Mouse (Mus musculus): ENCODE data around the gene Psen2. TPM values are rescaled to one million over a fixed set of nuclear protein-coding genes. Genes with fewer than 3 reads are reported as not detected.

Psen2 gene
- 10 to 100 TPM; 19.5 to 25.4 TPM for total RNA-seq (2021)

DNA sequence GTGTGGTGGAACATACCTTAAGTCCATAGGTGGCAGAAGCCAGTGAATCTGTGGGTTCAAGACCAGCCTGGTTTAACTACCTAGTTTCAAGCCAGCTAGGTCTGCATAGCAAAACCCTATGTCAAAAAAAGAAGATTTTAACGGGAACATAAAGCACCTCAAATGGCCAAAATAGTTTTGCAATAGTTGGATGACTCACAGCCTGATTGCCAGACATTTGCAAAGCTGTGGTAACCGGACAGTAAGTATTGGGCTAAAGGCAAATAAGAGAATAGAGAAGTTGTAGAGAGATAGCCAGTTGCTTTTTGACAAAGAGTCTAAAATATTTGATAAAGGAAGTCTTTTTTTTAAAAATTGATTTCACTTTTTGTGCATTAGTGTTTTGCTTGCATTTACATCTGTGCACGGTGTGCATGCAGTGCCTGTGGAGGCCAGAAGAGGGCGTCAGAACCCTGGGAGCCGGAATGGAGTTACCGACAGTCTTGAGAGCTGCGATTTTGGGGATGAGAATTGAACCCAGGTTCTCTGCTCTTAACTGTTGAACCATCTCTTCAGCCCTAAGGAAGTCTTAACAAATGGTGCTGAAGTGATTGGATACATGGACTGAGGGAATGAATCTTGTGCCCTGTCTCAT is at the start of gene Psen2:
TSS of gene Psen2 (minus strand) at position 75 of the 634 bp plus-strand sequence.
- no peak for DNase-seq (ENCODE audit: extremely low spot score in 1 of 2, low spot score in 1 of 2)

- peak in 1 of 2 experiments; percentile 34 for DNase-seq (ENCODE audit: extremely low spot score in 1 of 2, low spot score in 1 of 2)
Observed at GRCm38 (mm10) chr1:180312792-180313311, 49.6 kb upstream of the Psen2 start.

DNA sequence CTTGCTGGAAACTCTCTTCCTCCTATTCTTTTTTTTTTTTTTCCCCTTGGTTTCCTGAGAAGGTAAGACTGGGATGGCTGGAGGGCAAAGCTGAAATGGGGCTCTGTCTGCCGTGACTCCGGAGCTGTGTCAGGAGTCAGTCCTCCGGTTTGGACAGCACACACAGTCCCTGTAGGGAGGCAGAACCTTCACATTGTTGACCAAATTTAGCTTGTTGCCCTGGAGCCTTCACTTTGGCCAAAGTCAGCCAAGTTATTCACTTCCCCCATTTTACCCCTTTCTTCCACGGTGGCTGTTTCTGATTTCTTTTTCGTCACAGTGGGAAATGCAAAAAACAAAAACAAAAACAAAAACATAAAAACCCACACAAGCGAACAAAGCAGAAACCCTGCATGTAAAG is 49.0 kb upstream of the Psen2 start:
- no peak for DNase-seq (ENCODE audit: extremely low spot score in 1 of 2, low spot score in 1 of 2)

GRCm38 (mm10) chr1:180308897-180309296 is 45.7 kb upstream of the Psen2 start:
- no peak for DNase-seq (ENCODE audit: extremely low spot score in 1 of 2, low spot score in 1 of 2)

DNA sequence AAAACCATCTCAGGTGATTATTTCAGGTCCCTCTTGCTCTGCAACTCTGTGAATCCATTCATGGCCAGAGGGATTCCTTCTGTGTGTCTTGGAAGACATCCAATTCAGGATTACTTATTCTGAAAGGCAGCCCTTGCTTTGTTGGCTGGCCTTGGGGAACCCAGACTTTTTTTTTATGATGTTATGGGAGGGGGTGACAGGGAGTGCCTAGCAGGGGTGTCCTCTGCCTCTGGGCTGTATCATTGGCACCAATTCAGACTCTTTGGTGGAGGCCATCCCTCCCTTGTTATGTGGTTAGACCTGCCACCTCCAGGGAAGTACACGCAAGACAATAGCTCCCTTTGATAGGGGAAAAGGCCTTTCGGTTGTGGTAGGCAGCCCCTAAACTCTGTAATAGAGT is 44.4 kb upstream of the Psen2 start:
- DNase-seq (ENCODE audit: extremely low spot score in 1 of 2, low spot score in 1 of 2) = no peak

- no peak for DNase-seq (ENCODE audit: extremely low spot score in 1 of 2, low spot score in 1 of 2)
Observed at GRCm38 (mm10) chr1:180306889-180307288, 43.7 kb upstream of the Psen2 start.

- DNase-seq (ENCODE audit: extremely low spot score in 1 of 2, low spot score in 1 of 2) = no peak
Observed at GRCm38 (mm10) chr1:180303600-180303999, 40.4 kb upstream of the Psen2 start.

DNA sequence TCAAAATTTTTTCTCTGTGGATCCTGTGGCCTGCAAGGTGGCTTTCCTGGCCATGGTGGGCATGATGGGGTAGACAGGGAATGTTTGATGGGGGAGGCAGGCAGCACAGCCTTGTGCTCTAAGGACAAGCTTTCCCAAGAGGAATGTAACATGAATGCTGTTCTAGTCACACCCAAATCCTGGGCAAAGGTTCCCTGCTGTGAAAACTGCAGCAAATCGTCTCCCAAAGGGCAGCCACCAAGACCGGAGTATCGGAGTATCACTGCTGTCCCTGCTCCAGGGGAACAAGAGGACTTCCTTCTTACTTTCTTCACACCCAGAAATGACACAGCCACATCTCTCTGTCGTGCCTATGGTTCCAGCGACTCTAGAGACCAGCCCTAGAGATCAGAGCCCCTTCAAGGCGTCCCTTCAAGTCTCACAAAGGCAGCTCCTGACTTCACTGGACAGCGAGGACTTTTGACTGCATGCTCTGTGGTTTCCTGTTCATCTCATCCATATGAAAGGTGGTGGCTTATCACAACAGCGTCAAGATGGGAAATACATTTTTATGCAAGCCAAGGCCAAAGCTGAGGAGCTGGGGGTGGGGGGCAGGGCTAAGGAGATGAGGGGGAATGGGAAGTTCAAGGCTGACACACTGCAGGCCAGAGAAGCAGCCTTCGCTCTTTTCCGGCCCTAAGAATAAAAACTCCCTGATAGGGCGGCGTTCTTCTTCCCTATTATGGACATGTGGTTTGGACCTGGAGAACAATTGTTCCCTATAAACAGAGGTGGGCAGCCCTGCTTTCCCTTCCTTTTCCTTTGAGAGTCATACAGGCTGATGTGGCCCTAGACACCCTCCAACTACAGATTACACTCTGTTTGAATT is 39.2 kb upstream of the Psen2 start:
- DNase-seq (ENCODE audit: extremely low spot score in 1 of 2, low spot score in 1 of 2) = no peak

GRCm38 (mm10) chr1:180300997-180301396 is 37.8 kb upstream of the Psen2 start:
- DNase-seq (ENCODE audit: extremely low spot score in 1 of 2, low spot score in 1 of 2) = no peak

DNA sequence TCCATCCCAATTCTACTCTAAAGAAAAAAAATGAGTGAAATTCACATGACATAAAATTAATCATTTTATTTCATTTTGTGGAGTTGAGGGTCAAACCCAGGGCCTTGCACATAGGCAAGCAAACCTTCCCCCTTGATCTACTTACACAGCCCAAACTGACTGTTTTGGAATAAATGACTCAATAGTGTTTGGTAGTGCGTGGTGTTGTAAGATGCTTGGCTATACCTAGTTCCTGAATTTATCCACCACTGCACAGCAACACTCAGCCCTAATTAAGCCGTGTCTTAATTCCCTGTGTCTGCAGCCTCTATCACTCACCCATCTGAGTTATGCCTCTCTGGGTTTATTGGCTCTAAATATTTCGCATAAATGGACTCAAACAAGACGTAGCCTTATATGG is 37.1 kb upstream of the Psen2 start:
- DNase-seq (ENCODE audit: extremely low spot score in 1 of 2, low spot score in 1 of 2) = no peak

DNA sequence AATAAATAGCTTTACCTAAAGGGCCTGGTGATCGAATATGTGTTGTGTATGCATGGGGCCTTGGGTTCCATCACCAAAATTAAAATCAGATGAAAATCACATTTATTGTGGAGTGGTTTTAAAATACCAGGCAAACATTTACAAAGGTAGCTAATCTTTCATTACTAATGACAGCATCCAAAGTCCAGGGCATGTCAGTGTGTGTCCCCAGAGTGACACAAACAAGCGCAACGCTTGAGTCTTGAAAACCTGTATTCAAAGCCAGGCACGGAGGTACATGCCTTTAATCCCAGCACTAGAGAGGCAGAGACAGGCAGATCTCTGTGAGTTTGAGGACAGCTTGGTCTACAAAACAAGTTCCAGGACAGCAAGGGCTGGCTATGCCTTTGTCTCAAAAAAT is 36.5 kb upstream of the Psen2 start:
- DNase-seq (ENCODE audit: extremely low spot score in 1 of 2, low spot score in 1 of 2) = no peak

DNA sequence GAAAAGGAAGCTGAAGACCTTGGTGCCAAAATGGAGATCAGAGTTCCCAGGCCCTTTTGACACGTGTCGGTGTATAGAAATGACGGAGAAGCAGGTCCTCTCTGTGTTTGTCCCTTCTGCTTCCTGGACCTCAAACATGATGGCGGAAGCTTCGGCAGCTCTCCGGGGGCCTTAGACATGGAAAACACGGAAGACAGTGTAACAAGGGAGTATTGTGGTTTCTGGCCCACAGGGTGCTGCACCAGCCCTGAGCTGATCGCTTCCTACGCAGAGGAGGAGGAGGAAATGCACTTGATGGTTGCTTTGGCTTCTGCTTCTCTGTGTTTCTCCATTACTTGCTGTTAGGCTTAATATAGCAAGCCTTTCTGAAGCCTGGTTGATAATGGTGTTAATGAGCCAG is 32.9 kb upstream of the Psen2 start:
- DNase-seq (ENCODE audit: extremely low spot score in 1 of 2, low spot score in 1 of 2) = no peak

DNA sequence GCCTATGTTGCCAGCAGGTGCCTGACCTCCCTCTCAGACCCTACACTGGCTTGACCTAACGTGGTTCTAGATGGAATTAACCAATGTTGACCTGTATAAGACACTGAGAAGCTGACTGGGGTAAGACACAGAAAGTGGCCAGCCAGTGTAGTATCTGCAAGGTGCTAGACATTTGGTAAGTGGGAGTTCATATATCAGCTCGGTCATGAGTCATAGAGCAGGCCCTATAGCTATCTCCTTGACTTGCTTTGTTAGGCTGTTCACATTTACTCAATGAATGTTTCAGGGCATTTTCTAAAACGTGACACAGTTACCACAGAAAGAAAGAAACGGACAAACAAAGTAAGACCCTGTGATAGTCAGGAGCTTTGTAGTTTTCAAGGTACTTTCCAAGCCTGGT is 27.1 kb upstream of the Psen2 start:
- DNase-seq (ENCODE audit: extremely low spot score in 1 of 2, low spot score in 1 of 2) = no peak

- no peak for DNase-seq (ENCODE audit: extremely low spot score in 1 of 2, low spot score in 1 of 2)
Observed at GRCm38 (mm10) chr1:180289788-180290187, 26.6 kb upstream of the Psen2 start.

DNA sequence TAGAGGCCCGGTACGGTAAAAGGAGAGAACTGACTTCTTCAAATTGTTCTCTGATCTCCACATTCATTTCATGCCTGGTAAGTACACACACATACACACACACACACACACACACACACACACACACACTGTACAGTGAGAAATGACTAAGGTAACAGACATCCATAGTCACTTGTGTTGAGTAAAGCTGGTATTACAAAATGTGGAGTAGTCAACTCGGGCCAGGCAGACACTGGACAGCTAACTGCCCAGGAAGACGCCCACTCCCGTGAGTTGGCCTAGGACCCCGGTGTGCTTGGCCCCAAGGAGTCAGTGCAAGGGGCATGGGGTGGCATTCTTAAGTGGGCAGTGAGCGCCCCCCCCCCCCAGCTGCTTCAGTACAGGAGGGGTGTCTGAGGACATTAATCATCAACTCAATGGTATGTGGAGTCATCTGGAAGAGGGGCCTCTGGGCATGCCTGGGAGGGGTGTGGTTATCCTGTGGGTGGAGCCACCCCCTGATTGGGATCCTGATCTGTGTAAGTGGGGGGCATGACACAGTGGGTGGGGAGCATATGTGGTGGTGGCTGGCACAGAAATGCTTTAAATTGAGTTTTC is 25.7 kb upstream of the Psen2 start:
- DNase-seq (ENCODE audit: extremely low spot score in 1 of 2, low spot score in 1 of 2) = no peak

GRCm38 (mm10) chr1:180288227-180288626 is 25.0 kb upstream of the Psen2 start:
- no peak for DNase-seq (ENCODE audit: extremely low spot score in 1 of 2, low spot score in 1 of 2)

- DNase-seq (ENCODE audit: extremely low spot score in 1 of 2, low spot score in 1 of 2) = no peak
Observed at GRCm38 (mm10) chr1:180286081-180286831, 23.0 kb upstream of the Psen2 start.

DNA sequence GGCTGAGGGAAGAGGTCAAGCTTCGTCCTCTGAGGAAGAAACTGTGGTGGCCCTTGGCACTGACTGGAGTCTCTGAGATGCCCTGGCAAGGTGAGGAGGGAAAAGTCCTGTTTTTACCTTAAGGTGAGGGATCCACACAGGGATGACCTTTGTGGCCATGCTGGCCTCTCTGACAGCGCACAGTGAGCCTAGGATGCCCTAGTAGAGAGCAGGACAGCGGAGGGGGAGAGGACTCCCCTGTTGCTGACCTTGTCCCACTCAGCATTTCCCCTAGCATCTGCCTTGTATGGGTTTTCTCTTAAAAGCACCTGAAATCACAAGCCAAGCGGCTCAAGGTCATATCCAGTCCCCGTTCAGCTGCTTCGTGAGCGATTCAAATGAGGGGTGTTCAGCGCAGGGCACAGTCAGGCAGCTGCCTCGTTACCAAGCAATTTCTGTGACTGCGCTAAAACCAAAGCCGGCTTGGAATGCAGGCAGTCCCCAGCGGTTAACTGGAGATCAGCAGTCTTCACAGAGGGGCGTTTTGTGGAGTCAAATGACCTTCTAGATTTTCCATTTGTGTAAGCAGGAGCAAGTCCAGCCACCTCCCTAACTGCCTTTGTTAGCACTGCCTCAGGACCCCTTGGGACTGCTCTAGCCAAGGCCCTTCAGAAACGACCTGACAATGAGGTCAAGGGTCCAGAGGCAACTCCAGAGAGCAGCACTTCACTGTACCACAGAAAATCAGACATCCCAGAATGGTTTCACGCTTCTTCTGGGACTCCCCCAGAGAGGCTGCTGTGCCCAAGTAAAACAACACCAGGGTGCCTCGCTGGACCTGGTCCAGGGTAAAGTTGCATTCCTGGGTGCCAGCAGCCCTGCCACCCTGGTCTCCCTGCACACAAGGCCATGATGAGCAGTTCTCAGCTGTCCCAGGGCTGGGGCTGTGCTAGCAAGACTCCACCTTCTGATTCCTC is 20.9 kb upstream of the Psen2 start:
- no peak for DNase-seq (ENCODE audit: extremely low spot score in 1 of 2, low spot score in 1 of 2)

GRCm38 (mm10) chr1:180282581-180282980 is 19.3 kb upstream of the Psen2 start:
- DNase-seq (ENCODE audit: extremely low spot score in 1 of 2, low spot score in 1 of 2) = no peak
